Mouse (Mus musculus) midbrain, embryonic 12.5 days (tissue): ENCODE measurements at regions not wholly inside any gene's neighbourhood (a gene's known extent, or its start where the extent isn't known, plus 50 kb on each side); places are given as distances from the start of the nearest gene placed in this dataset.
A peak's percentile ranks its signal among the peaks of the same experiment; 100 is the strongest.
"Not testable (repeated sequence)": the region's sequence is repeated elsewhere in the genome, so short reads cannot be mapped to it uniquely, and the experiment has no call there.

ENCODE experiments used
- ATAC-seq: fragments of 200-750 bp; cut with Nextera tagmentation; 2 replicates; pipeline ENCODE4 v1.8.0; 2017; ENCODE audit warnings: low read depth, moderate TSS enrichment, moderate library complexity; ENCODE audit not compliant: low FRiP score
- H3K27ac ChIP-seq: fragments of 300-500 bp; sonication (generic); replicated peaks from 2 replicates; pipeline ENCODE4 v1.5.1; 2016; ENCODE audit warnings: mild to moderate bottlenecking
- H3K27me3 ChIP-seq: fragments of 300-500 bp; sonication (generic); 2 replicates; pipeline ENCODE4 v1.6.1; 2016; ENCODE audit warnings: mild to moderate bottlenecking
- H3K36me3 ChIP-seq: fragments of 300-500 bp; sonication (generic); 2 replicates; pipeline ENCODE4 v1.6.1; 2016
- H3K4me1 ChIP-seq: fragments of 300-500 bp; sonication (generic); 2 replicates; pipeline ENCODE4 v1.6.1; 2016
- H3K4me2 ChIP-seq: fragments of 300-500 bp; sonication (generic); replicated peaks from 2 replicates; pipeline ENCODE4 v1.6.1; 2016; ENCODE audit warnings: mild to moderate bottlenecking, moderate library complexity
- H3K4me3 ChIP-seq: fragments of 300-500 bp; sonication (generic); 2 replicates; pipeline ENCODE4 v1.5.1; 2016; ENCODE audit warnings: mild to moderate bottlenecking
- H3K9ac ChIP-seq: fragments of 300-500 bp; sonication (generic); replicated peaks from 2 replicates; pipeline ENCODE4 v1.6.1; 2016; ENCODE audit warnings: mild to moderate bottlenecking, moderate library complexity
- H3K9me3 ChIP-seq: fragments of 300-500 bp; sonication (generic); 2 replicates; pipeline ENCODE4 v1.6.1; 2016; ENCODE audit warnings: mild to moderate bottlenecking
- whole genome bisulfite sequencing: fragments of 180-500 bp; shearing (Covaris S2); methylation state at CpG from one replicate; pipeline ENCODE4 v1.1.7; 2016; 5-methylcytosine and 5-hydroxymethylcytosine counted together

- Histone ChIP-seq H3K27ac (no peak overlapping the region), H3K9me3 (peaks cover 6% of the 10 kb centered on the region; the same call in 1 of the 2 replicates), H3K36me3 (no peaks in the 10 kb centered on the region), H3K4me1 (no peaks in the 10 kb centered on the region), H3K4me3 (no peak overlapping the region), H3K4me2 (no peak overlapping the region), H3K27me3 (no peaks in the 10 kb centered on the region), H3K9ac (no peak overlapping the region)
- 62% methylated on average over 3 of the region's 3 CpGs for WGBS
- no peak for ATAC-seq
These were observed 72.8 kb downstream of the Fam161a start for GRCm38 (mm10) chr11:23079936-23080794.

DNA sequence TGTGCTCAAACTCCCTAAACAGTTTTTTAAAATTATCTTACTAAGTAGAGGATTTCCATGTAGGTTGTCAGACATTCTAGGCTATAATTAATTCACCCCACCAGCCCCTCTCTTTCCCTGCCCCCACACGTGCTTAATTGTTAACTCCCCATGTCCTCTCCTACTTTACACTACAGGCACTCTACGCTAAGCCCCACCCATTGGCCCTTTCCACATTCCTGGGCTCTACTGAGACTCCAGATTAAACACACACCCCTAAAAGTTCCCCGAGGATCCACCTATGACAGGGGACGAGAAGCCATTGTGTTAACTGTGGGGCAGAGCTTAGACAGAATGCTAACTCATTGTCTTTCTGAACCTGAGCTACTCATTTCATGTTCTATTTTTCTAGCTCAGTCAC lies 74.3 kb downstream of the Fam161a start:
- no peaks in the 10 kb centered on the region for H3K4me1 ChIP-seq
- no peak overlapping the region for H3K4me2 ChIP-seq
- H3K36me3 ChIP-seq, result no peaks in the 10 kb centered on the region
- H3K4me3 ChIP-seq, result no peak overlapping the region
- WGBS, result 65% methylated on average over 4 of the region's 4 CpGs
- H3K9ac ChIP-seq, result no peak overlapping the region
- H3K9me3 ChIP-seq, result peaks cover 6% of the 10 kb centered on the region; the same call in 1 of the 2 replicates
- no peaks in the 10 kb centered on the region for H3K27me3 ChIP-seq
- no peak for ATAC-seq
- no peak overlapping the region for H3K27ac ChIP-seq

- not testable (repeated sequence) for H3K27me3 ChIP-seq, ATAC-seq, H3K27ac ChIP-seq, H3K36me3 ChIP-seq, H3K4me2 ChIP-seq, H3K9ac ChIP-seq, H3K4me1 ChIP-seq, H3K9me3 ChIP-seq, H3K4me3 ChIP-seq
- 90% methylated on average over 2 of the region's 2 CpGs for WGBS
These were observed 76.5 kb downstream of the Fam161a start for GRCm38 (mm10) chr11:23083811-23084210.

DNA sequence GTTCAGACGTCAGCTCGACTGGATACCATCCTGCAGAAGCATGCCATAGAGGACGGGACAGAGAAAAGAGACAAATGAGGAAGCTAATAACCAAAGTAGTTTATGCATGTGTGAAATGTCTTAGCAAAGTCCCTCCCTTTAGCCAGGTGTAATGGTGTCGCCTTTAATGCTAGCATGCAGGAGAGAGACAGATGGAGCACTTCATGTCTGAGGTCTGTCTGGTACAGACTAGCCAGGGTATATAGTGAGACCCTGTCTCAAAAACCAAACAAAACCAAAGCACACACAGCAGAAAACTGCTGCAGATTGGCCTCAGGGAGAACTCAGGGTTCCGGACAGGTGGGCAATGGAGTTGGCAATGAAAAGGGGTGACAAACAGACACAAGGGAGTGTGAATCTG lies 88.0 kb downstream of the Fam161a start:
- ATAC-seq, result no peak
- no peak overlapping the region for H3K4me3 ChIP-seq
- no peaks in the 10 kb centered on the region for H3K36me3 ChIP-seq
- no peak overlapping the region for H3K27ac ChIP-seq
- WGBS, result 90% methylated on average over 5 of the region's 5 CpGs
- no peak overlapping the region for H3K4me2 ChIP-seq
- H3K27me3 ChIP-seq, result no peaks in the 10 kb centered on the region
- H3K9me3 ChIP-seq, result no peaks in the 10 kb centered on the region
- H3K4me1 ChIP-seq, result no peaks in the 10 kb centered on the region
- no peak overlapping the region for H3K9ac ChIP-seq

GRCm38 (mm10) chr11:23095723-23096122 lies 88.4 kb downstream of the Fam161a start:
- not testable (repeated sequence) for H3K36me3 ChIP-seq, H3K4me3 ChIP-seq, H3K9me3 ChIP-seq, H3K9ac ChIP-seq, H3K4me2 ChIP-seq, H3K27ac ChIP-seq, ATAC-seq, H3K4me1 ChIP-seq, H3K27me3 ChIP-seq
- WGBS, result 60% methylated on average over 1 of the region's 1 CpGs

- no peak overlapping the region for H3K4me2 ChIP-seq
- no peaks in the 10 kb centered on the region for H3K4me1 ChIP-seq
- H3K9ac ChIP-seq, result no peak overlapping the region
- H3K27ac ChIP-seq, result no peak overlapping the region
- H3K4me3 ChIP-seq, result no peak overlapping the region
- H3K9me3 ChIP-seq, result no peaks in the 10 kb centered on the region
- H3K36me3 ChIP-seq, result no peaks in the 10 kb centered on the region
- WGBS, result 49% methylated on average over 2 of the region's 2 CpGs
- ATAC-seq, result no peak
- no peaks in the 10 kb centered on the region for H3K27me3 ChIP-seq
These were observed 89.3 kb downstream of the Fam161a start for GRCm38 (mm10) chr11:23096451-23097222.

- H3K9me3 ChIP-seq, result no peaks in the 10 kb centered on the region
- no peaks in the 10 kb centered on the region for H3K4me1 ChIP-seq
- H3K4me3 ChIP-seq, result no peak overlapping the region
- no peak overlapping the region for H3K27ac ChIP-seq
- no peak overlapping the region for H3K4me2 ChIP-seq
- WGBS, result 80% methylated on average over 2 of the region's 2 CpGs
- no peak overlapping the region for H3K9ac ChIP-seq
- H3K36me3 ChIP-seq, result no peaks in the 10 kb centered on the region
- H3K27me3 ChIP-seq, result no peaks in the 10 kb centered on the region
- ATAC-seq, result no peak
These were observed 89.8 kb downstream of the Fam161a start for GRCm38 (mm10) chr11:23097223-23097490.

GRCm38 (mm10) chr11:23114636-23115035 lies 107.3 kb downstream of the Fam161a start:
- Histone ChIP-seq H3K4me1 (no peaks in the 10 kb centered on the region), H3K4me2 (no peak overlapping the region), H3K9me3 (peaks cover 20% of the 10 kb centered on the region), H3K4me3 (no peak overlapping the region), H3K9ac (no peak overlapping the region), H3K27ac (no peak overlapping the region), H3K27me3 (no peaks in the 10 kb centered on the region), H3K36me3 (no peaks in the 10 kb centered on the region)
- WGBS, result 82% methylated on average over 9 of the region's 9 CpGs
- no peak for ATAC-seq

DNA sequence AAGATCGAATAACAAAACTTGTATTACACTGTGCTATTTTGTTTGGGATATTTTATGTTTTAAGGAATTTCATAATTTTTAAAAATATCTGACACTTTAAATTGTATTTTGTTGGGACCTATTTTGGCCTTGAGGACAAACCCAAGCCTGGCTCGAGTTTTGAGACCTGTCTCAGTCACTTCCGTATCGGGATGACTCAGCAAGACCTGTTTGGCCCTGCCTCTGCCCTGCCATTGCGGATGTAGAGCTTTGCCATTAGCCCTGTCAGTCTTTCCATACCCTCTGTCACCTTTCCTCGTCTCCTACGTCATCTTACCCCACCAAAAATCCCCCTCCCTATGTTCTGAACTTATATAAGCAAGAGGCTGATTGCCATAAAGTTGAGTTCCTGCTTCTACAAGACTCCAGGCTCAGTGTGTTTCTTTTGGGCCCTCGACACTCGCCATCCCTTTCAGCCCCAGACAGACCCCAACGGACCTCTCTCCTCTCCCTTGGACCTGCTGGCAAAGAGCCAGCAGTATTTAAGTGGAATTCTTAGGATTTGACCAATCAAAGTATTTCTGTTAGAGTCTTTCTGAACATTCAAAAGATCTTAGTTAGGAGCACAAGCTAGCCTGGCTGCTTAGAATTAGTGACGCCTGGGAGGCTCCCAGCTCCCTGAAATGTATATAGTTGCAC lies 113.3 kb downstream of the Fam161a start:
- no peaks in the 10 kb centered on the region for H3K27me3 ChIP-seq
- WGBS, result 90% methylated on average over 11 of the region's 11 CpGs
- H3K27ac ChIP-seq, result no peak overlapping the region
- H3K4me2 ChIP-seq, result no peak overlapping the region
- H3K4me1 ChIP-seq, result peaks cover 4% of the 10 kb centered on the region; the same call in 1 of the 2 replicates
- H3K36me3 ChIP-seq, result no peaks in the 10 kb centered on the region
- H3K9ac ChIP-seq, result no peak overlapping the region
- H3K4me3 ChIP-seq, result no peak overlapping the region
- ATAC-seq, result no peak
- no peaks in the 10 kb centered on the region for H3K9me3 ChIP-seq

- 3% methylated on average over 22 of the region's 25 CpGs for WGBS
- Histone ChIP-seq H3K4me1 (peaks cover 4% of the 10 kb centered on the region; the same call in 1 of the 2 replicates), H3K27me3 (no peaks in the 10 kb centered on the region), H3K27ac (no peak overlapping the region), H3K4me3 (peak overlapping the region; percentile 40), H3K9ac (peak overlapping the region; percentile 53), H3K4me2 (peak overlapping the region; percentile 64), H3K9me3 (no peaks in the 10 kb centered on the region), H3K36me3 (no peaks in the 10 kb centered on the region)
- peak; percentile 98 for ATAC-seq
These were observed 117.0 kb downstream of the Fam161a start for GRCm38 (mm10) chr11:23124198-23124951.

DNA sequence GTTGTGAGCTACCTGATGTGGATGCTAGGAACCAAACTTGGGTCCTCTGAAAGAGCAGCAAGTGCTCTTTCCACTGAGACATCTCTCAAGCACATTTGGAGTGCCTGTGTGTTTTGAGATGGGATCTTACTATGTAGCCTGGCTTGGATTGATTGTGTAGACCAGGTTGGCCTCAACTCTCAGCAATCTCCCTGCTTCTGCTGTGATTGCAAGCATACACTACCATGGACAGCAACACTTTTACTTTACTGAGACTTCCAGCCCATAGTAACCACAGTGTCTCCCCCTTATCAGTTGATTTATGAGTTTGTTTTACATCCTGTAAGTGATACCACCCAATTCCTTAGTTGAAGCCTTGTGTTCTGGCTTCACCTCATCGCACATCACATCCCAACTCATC lies 123.8 kb downstream of the Fam161a start:
- H3K4me1 ChIP-seq, result no peaks in the 10 kb centered on the region
- no peaks in the 10 kb centered on the region for H3K27me3 ChIP-seq
- no peak for ATAC-seq
- H3K9me3 ChIP-seq, result no peaks in the 10 kb centered on the region
- H3K27ac ChIP-seq, result no peak overlapping the region
- no peak overlapping the region for H3K4me3 ChIP-seq
- 50% methylated on average over 1 of the region's 1 CpGs for WGBS
- no peak overlapping the region for H3K4me2 ChIP-seq
- no peaks in the 10 kb centered on the region for H3K36me3 ChIP-seq
- no peak overlapping the region for H3K9ac ChIP-seq
